Mouse (Mus musculus): ENCODE results near the gene Trappc13.

GRCm38 (mm10) chr13:104204313-104204712 lies 26.0 kb upstream of the Trappc13 start:
- TF ChIP-seq POLR2A (IDR thresholded peaks at IDR 0.05; ENCODE audit: low read depth, low read length) = no peak
- no peak for TF ChIP-seq CTCF (conservative IDR thresholded peaks at IDR 0.05; ENCODE audit: insufficient read depth, insufficient read length, low read depth, low read length)

All from kidney, adult 2 months (tissue).